Mouse (Mus musculus) forebrain, postnatal 0 days (tissue): Measurements from ENCODE around the gene Tas2r108. TPM values are rescaled to one million over a fixed set of nuclear protein-coding genes. Genes with fewer than 3 reads are reported as not detected.

Experiments
- ATAC-seq: fragments of 200-750 bp; cut with Nextera tagmentation; 2 replicates; pipeline ENCODE4 v1.8.0; 2017; ENCODE audit warnings: mild to moderate bottlenecking, moderate library complexity
- DNase-seq: peaks from one replicate; pipeline ENCODE4 v3.0.0-alpha.2; 2015
- H3K27ac ChIP-seq: fragments of 300-500 bp; sonication (generic); 2 replicates; pipeline ENCODE4 v1.5.1; 2014; ENCODE audit warnings: low read depth, mild to moderate bottlenecking, antibody characterized with exemption, low read length, moderate library complexity, mixed read lengths
- H3K27me3 ChIP-seq: fragments of 300-500 bp; sonication (generic); 2 replicates; pipeline ENCODE4 v1.6.1; 2014; ENCODE audit warnings: mild to moderate bottlenecking, low read length, mixed read lengths; ENCODE audit not compliant: insufficient read depth
- H3K36me3 ChIP-seq: fragments of 300-500 bp; sonication (generic); 2 replicates; pipeline ENCODE4 v1.6.1; 2014; ENCODE audit warnings: mild to moderate bottlenecking, moderate library complexity; ENCODE audit not compliant: insufficient read depth
- H3K4me1 ChIP-seq: fragments of 300-500 bp; sonication (generic); 2 replicates; pipeline ENCODE4 v1.6.1; 2014; ENCODE audit warnings: antibody characterized with exemption; ENCODE audit not compliant: insufficient read depth
- H3K4me2 ChIP-seq: fragments of 300-500 bp; sonication (generic); 2 replicates; pipeline ENCODE4 v1.6.1; 2014; ENCODE audit warnings: low read depth, mild to moderate bottlenecking, moderate library complexity
- H3K4me3 ChIP-seq: fragments of 300-500 bp; sonication (generic); 2 replicates; pipeline ENCODE4 v1.5.1; 2014; ENCODE audit warnings: low read depth, low read length, mixed read lengths
- H3K9ac ChIP-seq: fragments of 300-500 bp; sonication (generic); 2 replicates; pipeline ENCODE4 v1.6.1; 2014; ENCODE audit warnings: mild to moderate bottlenecking
- H3K9me3 ChIP-seq: fragments of 300-500 bp; sonication (generic); 2 replicates; pipeline ENCODE4 v1.6.1; 2016; ENCODE audit warnings: low read length
- CTCF ChIP-seq: sonication (generic); IDR thresholded peaks from 2 replicates; pipeline ENCODE4 v1.5.1; 2016; ENCODE audit warnings: antibody characterized with exemption, control low read depth, low read depth
- WGBS: fragments of 180-500 bp; shearing (Covaris S2); extraction: QIAGEN DNeasy Blood & Tissue Kit; methylation state at CpG from one replicate; pipeline ENCODE4 v1.1.7; 2014; 5-methylcytosine and 5-hydroxymethylcytosine counted together
- polyA plus RNA-seq: library from polyadenylated mRNA; unstranded; fragments of >200 nt; fragmentation: Nextera tagmentation; extraction: Ambion mirVana; gene quantifications from 2 replicates; pipeline ENCODE4 v1.2.1, GENCODE M21; 2015
- total RNA-seq: library from RNA; depleted of rRNA; stranded (reverse); fragments of >200 nt; gene quantifications from 2 replicates; pipeline ENCODE4 v1.2.3, GENCODE M21; 2014; rRNA removed

Tas2r108 gene
- total and polyA plus RNA-seq, 2 experiments from 2014 or later, result 1.8 TPM; not detected in 1

DNA sequence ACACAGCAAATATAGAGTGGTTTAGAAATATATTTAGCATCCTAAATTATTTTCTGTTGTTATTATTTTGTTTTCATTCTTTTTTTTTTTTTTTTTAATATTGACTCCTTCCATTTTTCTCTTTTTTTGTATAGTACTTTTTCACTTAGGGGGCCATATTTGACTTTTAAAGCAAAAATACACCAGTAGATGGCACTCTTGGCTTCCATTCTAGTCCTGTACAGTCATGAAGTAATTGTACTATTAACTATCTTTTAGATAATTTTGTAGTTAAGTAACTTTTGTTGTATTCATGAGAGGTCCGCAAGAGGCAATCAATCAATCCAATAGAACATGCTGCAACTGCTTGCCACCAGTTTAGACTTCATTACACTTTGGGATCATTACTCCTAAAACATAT, 13.6 kb upstream of the Tas2r108 start:
- Histone ChIP-seq H3K4me1 (no peaks in the 10 kb centered on the region), H3K9me3 (no peaks in the 10 kb centered on the region), H3K4me2 (no peak overlapping the region), H3K9ac (no peak overlapping the region), H3K4me3 (no peak overlapping the region), H3K27me3 (no peaks in the 10 kb centered on the region), H3K27ac (no peak overlapping the region), H3K36me3 (peaks cover 62% of the 10 kb centered on the region)
- TF ChIP-seq CTCF, result peak; percentile 54
- WGBS, result 75% methylated on average over 1 of the region's 1 CpGs
- peak; percentile 59 for DNase-seq
- ATAC-seq, result no peak

DNA sequence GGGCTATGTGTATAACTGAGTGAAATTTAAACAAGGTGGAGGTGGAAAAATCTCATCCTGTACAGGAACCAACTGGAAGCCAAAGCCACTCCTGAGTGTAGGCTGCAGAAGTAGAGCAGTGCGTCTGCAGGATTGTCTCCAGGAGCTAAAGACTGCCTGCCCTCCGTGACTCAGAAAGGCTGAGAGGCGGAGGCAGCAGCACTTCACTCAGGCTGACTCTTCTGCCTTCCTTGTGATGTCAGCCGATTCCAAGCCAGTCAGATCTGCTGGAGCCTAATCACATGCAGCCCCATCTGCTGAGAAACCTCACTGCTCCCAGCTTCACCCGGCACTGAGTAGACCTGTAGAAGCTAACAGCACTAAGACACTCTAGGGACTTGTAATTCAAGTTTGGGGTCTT, 11.0 kb upstream of the Tas2r108 start:
- Histone ChIP-seq H3K27me3 (no peaks in the 10 kb centered on the region), H3K4me3 (no peak overlapping the region), H3K4me2 (no peak overlapping the region), H3K4me1 (no peaks in the 10 kb centered on the region), H3K9ac (no peak overlapping the region), H3K9me3 (no peaks in the 10 kb centered on the region), H3K27ac (no peak overlapping the region), H3K36me3 (peaks cover 51% of the 10 kb centered on the region)
- 84% methylated on average over 5 of the region's 5 CpGs for WGBS
- no peak for TF ChIP-seq CTCF
- no peak for ATAC-seq
- no peak for DNase-seq

GRCm38 (mm10) chr6:40490933-40491332, 2.4 kb upstream of the Tas2r108 start, which contains the start of gene Tas2r137:
Gene Tas2r137, plus strand, starts transcription at chr6:40491233.
- H3K9me3 ChIP-seq, result no peaks in the 10 kb centered on the region
- no peak for ATAC-seq
- H3K36me3 ChIP-seq, result peaks cover 3% of the 10 kb centered on the region; the same call in 1 of the 2 replicates
- no peak within 1 kb of the TSS for H3K27ac ChIP-seq
- H3K4me2 ChIP-seq, result no peak within 1 kb of the TSS
- no peaks in the 10 kb centered on the region for H3K27me3 ChIP-seq
- H3K4me3 ChIP-seq, result no peak within 1 kb of the TSS
- no peak within 1 kb of the TSS for H3K9ac ChIP-seq
- DNase-seq, result no peak
- no peaks in the 10 kb centered on the region for H3K4me1 ChIP-seq
- no peak for TF ChIP-seq CTCF

DNA sequence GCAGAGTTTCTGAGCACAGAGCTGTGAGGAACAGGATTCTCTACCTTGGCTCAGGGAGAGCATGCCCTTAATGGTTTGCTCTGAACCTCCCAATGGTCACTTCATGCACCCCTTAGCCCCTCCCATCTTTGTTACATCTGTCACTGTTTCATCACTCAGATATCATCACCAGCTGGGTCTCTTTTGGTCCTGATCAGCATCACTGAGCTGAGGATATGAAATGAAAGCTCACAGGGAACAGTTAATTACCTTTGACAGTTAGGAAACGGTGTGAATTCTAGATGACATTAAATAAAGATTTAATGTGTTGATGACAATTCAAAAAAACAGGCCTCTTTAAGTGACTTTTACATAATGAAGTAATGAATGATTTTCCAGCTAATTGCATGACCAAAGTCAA, 26.1 kb downstream of the Tas2r108 start, which contains the start of gene Prss37:
Gene Prss37 (minus strand): TSS at position 101 of the 400 bp plus-strand sequence.
- no peak within 1 kb of the TSS for H3K4me2 ChIP-seq
- no peak within 1 kb of the TSS for H3K27ac ChIP-seq
- WGBS, result 74% methylated on average over 1 of the region's 1 CpGs
- H3K4me1 ChIP-seq, result no peaks in the 10 kb centered on the region
- no peaks in the 10 kb centered on the region for H3K9me3 ChIP-seq
- no peaks in the 10 kb centered on the region for H3K27me3 ChIP-seq
- ATAC-seq (no peak), DNase-seq (no peak)
- no peak within 1 kb of the TSS for H3K4me3 ChIP-seq
- H3K36me3 ChIP-seq, result no peaks in the 10 kb centered on the region
- TF ChIP-seq CTCF, result no peak
- H3K9ac ChIP-seq, result no peak within 1 kb of the TSS

Other genes starting within 250 kb of the Tas2r108 start
- 73.8 and 85.1 TPM in 2 replicates for gene Agk, start 168.4 kb upstream of the Tas2r108 start, total RNA-seq
- 50.9 and 60.5 TPM in 2 replicates for gene Agk, start 168.4 kb upstream of the Tas2r108 start, polyA plus RNA-seq
- gene E330009J07Rik, start 57.4 kb upstream of the Tas2r108 start, total RNA-seq, result 24.4 and 26.4 TPM in 2 replicates
- gene E330009J07Rik, start 57.4 kb upstream of the Tas2r108 start, polyA plus RNA-seq, result 6.7 and 10.2 TPM in 2 replicates
- gene Wee2, start 54.4 kb upstream of the Tas2r108 start, total RNA-seq, result not detected in 2 replicates
- gene Wee2, start 54.4 kb upstream of the Tas2r108 start, polyA plus RNA-seq, result 0.13 TPM in 2 replicates
- gene Ssbp1, start 22.2 kb upstream of the Tas2r108 start, total RNA-seq, result 25.3 and 29.9 TPM in 2 replicates
- 77.2 and 83.1 TPM in 2 replicates for gene Ssbp1, start 22.2 kb upstream of the Tas2r108 start, polyA plus RNA-seq
- 0.14 and 0.38 TPM in 2 replicates for gene Tas2r137, start 2.3 kb upstream of the Tas2r108 start, total RNA-seq
- gene Tas2r137, start 2.3 kb upstream of the Tas2r108 start, polyA plus RNA-seq, result not detected in 2 replicates
- gene Prss37, start 26.0 kb downstream of the Tas2r108 start, total RNA-seq, result not detected in 2 replicates
- not detected in 2 replicates for gene Prss37, start 26.0 kb downstream of the Tas2r108 start, polyA plus RNA-seq
- gene Olfr461, start 61.5 kb downstream of the Tas2r108 start, total RNA-seq, result not detected in 2 replicates
- 0.07 TPM in 1 of 2 replicates, not detected in the other for gene Olfr461, start 61.5 kb downstream of the Tas2r108 start, polyA plus RNA-seq
- gene Olfr460, start 76.0 kb downstream of the Tas2r108 start, total RNA-seq, result not detected in 2 replicates
- not detected in 2 replicates for gene Olfr460, start 76.0 kb downstream of the Tas2r108 start, polyA plus RNA-seq
- gene Clec5a, start 92.3 kb downstream of the Tas2r108 start, total RNA-seq, result 0.23 and 0.52 TPM in 2 replicates
- gene Clec5a, start 92.3 kb downstream of the Tas2r108 start, polyA plus RNA-seq, result 0.88 and 1.0 TPM in 2 replicates
- gene Tas2r138, start 119.8 kb downstream of the Tas2r108 start, total RNA-seq, result not detected in 2 replicates
- not detected in 2 replicates for gene Tas2r138, start 119.8 kb downstream of the Tas2r108 start, polyA plus RNA-seq
- 0.23 and 0.62 TPM in 2 replicates for gene Mgam, start 135.3 kb downstream of the Tas2r108 start, total RNA-seq
- gene Mgam, start 135.3 kb downstream of the Tas2r108 start, polyA plus RNA-seq, result 0.05 and 0.21 TPM in 2 replicates